Mouse (Mus musculus): ENCODE measurements around the gene A030003K21Rik. TPM values are rescaled to one million over a fixed set of nuclear protein-coding genes. Genes with fewer than 3 reads are reported as not detected.

Gene A030003K21Rik
- total and polyA plus RNA-seq, 3 experiments, result not detected

Other genes with a start within 250 kb of the A030003K21Rik start
- gene Mff, start 218.5 kb downstream of the A030003K21Rik start, total RNA-seq (2014; fragmentation: Nextera tagmentation), result 552 and 575 TPM in 2 replicates
- 387 and 411 TPM in 2 replicates for gene Mff, start 218.5 kb downstream of the A030003K21Rik start, total RNA-seq (2017)
- gene Mff, start 218.5 kb downstream of the A030003K21Rik start, polyA plus RNA-seq (2012), result 366 and 539 TPM in 2 replicates
- not detected in 2 replicates for gene Tm4sf20, start 174.9 kb downstream of the A030003K21Rik start, total RNA-seq (2014; fragmentation: Nextera tagmentation)
- not detected in 2 replicates for gene Tm4sf20, start 174.9 kb downstream of the A030003K21Rik start, total RNA-seq (2017)
- gene Tm4sf20, start 174.9 kb downstream of the A030003K21Rik start, polyA plus RNA-seq (2012), result not detected in 2 replicates
- gene Gm47791, start 172.1 kb downstream of the A030003K21Rik start, total RNA-seq (2014; fragmentation: Nextera tagmentation), result not detected in 2 replicates
- not detected in 2 replicates for gene Gm47791, start 172.1 kb downstream of the A030003K21Rik start, total RNA-seq (2017)
- not detected in 2 replicates for gene Gm47791, start 172.1 kb downstream of the A030003K21Rik start, polyA plus RNA-seq (2012)
- gene Agfg1, start 103.9 kb downstream of the A030003K21Rik start, total RNA-seq (2014; fragmentation: Nextera tagmentation), result 303 and 306 TPM in 2 replicates
- gene Agfg1, start 103.9 kb downstream of the A030003K21Rik start, total RNA-seq (2017), result 121 and 135 TPM in 2 replicates
- 30.4 and 32.1 TPM in 2 replicates for gene Agfg1, start 103.9 kb downstream of the A030003K21Rik start, polyA plus RNA-seq (2012)
- gene A030005L19Rik, start 30.1 kb downstream of the A030003K21Rik start, total RNA-seq (2014; fragmentation: Nextera tagmentation), result 1.9 and 2.3 TPM in 2 replicates
- gene A030005L19Rik, start 30.1 kb downstream of the A030003K21Rik start, total RNA-seq (2017), result 0.22 and 0.46 TPM in 2 replicates
- gene A030005L19Rik, start 30.1 kb downstream of the A030003K21Rik start, polyA plus RNA-seq (2012), result 0.07 and 0.24 TPM in 2 replicates
- 1.1 TPM in 1 of 2 replicates, not detected in the other for gene A030014E15Rik, start 18.5 kb downstream of the A030003K21Rik start, total RNA-seq (2014; fragmentation: Nextera tagmentation)
- 0.17 and 0.38 TPM in 2 replicates for gene A030014E15Rik, start 18.5 kb downstream of the A030003K21Rik start, total RNA-seq (2017)
- not detected in 2 replicates for gene A030014E15Rik, start 18.5 kb downstream of the A030003K21Rik start, polyA plus RNA-seq (2012)
- gene Gm6217, start 12.0 kb downstream of the A030003K21Rik start, total RNA-seq (2014; fragmentation: Nextera tagmentation), result not detected in 2 replicates
- 0.33 TPM in 1 of 2 replicates, not detected in the other for gene Gm6217, start 12.0 kb downstream of the A030003K21Rik start, total RNA-seq (2017)
- gene Gm6217, start 12.0 kb downstream of the A030003K21Rik start, polyA plus RNA-seq (2012), result not detected in 2 replicates
- gene Gm7544, start 12.6 kb upstream of the A030003K21Rik start, total RNA-seq (2014; fragmentation: Nextera tagmentation), result not detected in 2 replicates
- 0.29 TPM in 1 of 2 replicates, not detected in the other for gene Gm7544, start 12.6 kb upstream of the A030003K21Rik start, total RNA-seq (2017)
- gene Gm7544, start 12.6 kb upstream of the A030003K21Rik start, polyA plus RNA-seq (2012), result not detected in 2 replicates
- not detected in 2 replicates for gene Gm47955, start 16.9 kb upstream of the A030003K21Rik start, total RNA-seq (2014; fragmentation: Nextera tagmentation)
- 0.27 TPM in 1 of 2 replicates, not detected in the other for gene Gm47955, start 16.9 kb upstream of the A030003K21Rik start, total RNA-seq (2017)
- not detected in 2 replicates for gene Gm47955, start 16.9 kb upstream of the A030003K21Rik start, polyA plus RNA-seq (2012)
- gene Gm47959, start 57.2 kb upstream of the A030003K21Rik start, total RNA-seq (2014; fragmentation: Nextera tagmentation), result not detected in 2 replicates
- not detected in 2 replicates for gene Gm47959, start 57.2 kb upstream of the A030003K21Rik start, total RNA-seq (2017)
- gene Gm47959, start 57.2 kb upstream of the A030003K21Rik start, polyA plus RNA-seq (2012), result not detected in 2 replicates
- not detected in 2 replicates for gene Slc19a3, start 95.1 kb upstream of the A030003K21Rik start, total RNA-seq (2014; fragmentation: Nextera tagmentation)
- 0.06 and 0.33 TPM in 2 replicates for gene Slc19a3, start 95.1 kb upstream of the A030003K21Rik start, total RNA-seq (2017)
- gene Slc19a3, start 95.1 kb upstream of the A030003K21Rik start, polyA plus RNA-seq (2012), result not detected in 2 replicates
- not detected in 2 replicates for gene Krtap28-10, start 99.1 kb upstream of the A030003K21Rik start, total RNA-seq (2014; fragmentation: Nextera tagmentation)
- gene Krtap28-10, start 99.1 kb upstream of the A030003K21Rik start, total RNA-seq (2017), result 0.23 TPM in 1 of 2 replicates, not detected in the other
- not detected in 2 replicates for gene Krtap28-10, start 99.1 kb upstream of the A030003K21Rik start, polyA plus RNA-seq (2012)
- gene Gm47969, start 101.5 kb upstream of the A030003K21Rik start, total RNA-seq (2014; fragmentation: Nextera tagmentation), result not detected in 2 replicates
- gene Gm47969, start 101.5 kb upstream of the A030003K21Rik start, total RNA-seq (2017), result 0.16 TPM in 1 of 2 replicates, not detected in the other
- not detected in 2 replicates for gene Gm47969, start 101.5 kb upstream of the A030003K21Rik start, polyA plus RNA-seq (2012)
- gene A030005K14Rik, start 116.0 kb upstream of the A030003K21Rik start, total RNA-seq (2014; fragmentation: Nextera tagmentation), result not detected in 2 replicates
- not detected in 2 replicates for gene A030005K14Rik, start 116.0 kb upstream of the A030003K21Rik start, total RNA-seq (2017)
- gene A030005K14Rik, start 116.0 kb upstream of the A030003K21Rik start, polyA plus RNA-seq (2012), result not detected in 2 replicates
- gene Krtap28-13, start 117.5 kb upstream of the A030003K21Rik start, total RNA-seq (2014; fragmentation: Nextera tagmentation), result not detected in 2 replicates
- 0.33 TPM in 1 of 2 replicates, not detected in the other for gene Krtap28-13, start 117.5 kb upstream of the A030003K21Rik start, total RNA-seq (2017)
- gene Krtap28-13, start 117.5 kb upstream of the A030003K21Rik start, polyA plus RNA-seq (2012), result not detected in 2 replicates
- gene Ccl20, start 173.4 kb upstream of the A030003K21Rik start, total RNA-seq (2014; fragmentation: Nextera tagmentation), result not detected in 2 replicates
- 0.12 and 0.66 TPM in 2 replicates for gene Ccl20, start 173.4 kb upstream of the A030003K21Rik start, total RNA-seq (2017)
- gene Ccl20, start 173.4 kb upstream of the A030003K21Rik start, polyA plus RNA-seq (2012), result not detected in 2 replicates
- not detected in 2 replicates for gene Daw1, start 216.4 kb upstream of the A030003K21Rik start, total RNA-seq (2014; fragmentation: Nextera tagmentation)
- not detected in 2 replicates for gene Daw1, start 216.4 kb upstream of the A030003K21Rik start, total RNA-seq (2017)
- gene Daw1, start 216.4 kb upstream of the A030003K21Rik start, polyA plus RNA-seq (2012), result not detected in 2 replicates

Measured in G1E (cell line).